Mouse (Mus musculus) kidney, postnatal 36 days (tissue): Measurements from ENCODE around the gene Cpt1b.

ENCODE experiments used
- DNase-seq, 2 experiments: peaks; one replicate each; pipeline ENCODE4 v3.0.0; 2021 to 2022; ENCODE audit warnings: mixed read lengths in 2 of 2

Cpt1b gene

GRCm38 (mm10) chr15:89378831-89379401 is 46.7 kb downstream of the Cpt1b start, which contains the start of gene Odf3b:
TSS of gene Odf3b (minus strand) at chr15:89379282.
- DNase-seq, result peak; percentile 52 to 64

- DNase-seq, result peak in 1 of 2 experiments; percentile 27
Measured at GRCm38 (mm10) chr15:89377938-89378828, 47.5 kb downstream of the Cpt1b start.

- DNase-seq, result no peak
Measured at GRCm38 (mm10) chr15:89377362-89377761, 48.3 kb downstream of the Cpt1b start.

GRCm38 (mm10) chr15:89376957-89377356 is 48.7 kb downstream of the Cpt1b start, which contains the start of gene Tymp:
TSS of gene Tymp (minus strand) at chr15:89377039.
- DNase-seq, result peak; percentile 28 to 60

GRCm38 (mm10) chr15:89376040-89376439 is 49.6 kb downstream of the Cpt1b start:
- DNase-seq, result peak in 1 of 2 experiments; percentile 25

GRCm38 (mm10) chr15:89374801-89375534 is 50.7 kb downstream of the Cpt1b start:
- DNase-seq, result no peak

GRCm38 (mm10) chr15:89374340-89374739 is 51.3 kb downstream of the Cpt1b start:
- DNase-seq, result no peak

- DNase-seq, result peak; percentile 92 to 98
Measured at GRCm38 (mm10) chr15:89373762-89374248, 51.9 kb downstream of the Cpt1b start, which contains the start of gene Sco2. TSS of gene Sco2 (minus strand) at chr15:89373846.

GRCm38 (mm10) chr15:89373027-89373761 is 52.5 kb downstream of the Cpt1b start:
- DNase-seq, result peak; percentile 90 to 93

GRCm38 (mm10) chr15:89372536-89372935 is 53.1 kb downstream of the Cpt1b start:
- no peak for DNase-seq

GRCm38 (mm10) chr15:89372068-89372467 is 53.6 kb downstream of the Cpt1b start:
- no peak for DNase-seq
